Mouse (Mus musculus) thymus, adult 2 months (tissue): ENCODE measurements around the gene Smg1.

Source experiments
- CTCF ChIP-seq: fragments of 200-500 bp; IDR thresholded peaks from 2 replicates; pipeline ENCODE4 v1.5.1; 2012; ENCODE audit warnings: mild to moderate bottlenecking, control low read depth, low read length, moderate library complexity, borderline replicate concordance; ENCODE audit not compliant: control insufficient read depth, poor library complexity, insufficient read depth; ENCODE audit errors: extremely low read depth
- POLR2A ChIP-seq: fragments of 200-500 bp; IDR thresholded peaks from 2 replicates; pipeline ENCODE4 v1.6.1; 2012; ENCODE audit warnings: mild to moderate bottlenecking, low read length, control low read depth, moderate library complexity; ENCODE audit not compliant: control insufficient read depth, poor library complexity, insufficient read depth; ENCODE audit errors: extremely low read depth

DNA sequence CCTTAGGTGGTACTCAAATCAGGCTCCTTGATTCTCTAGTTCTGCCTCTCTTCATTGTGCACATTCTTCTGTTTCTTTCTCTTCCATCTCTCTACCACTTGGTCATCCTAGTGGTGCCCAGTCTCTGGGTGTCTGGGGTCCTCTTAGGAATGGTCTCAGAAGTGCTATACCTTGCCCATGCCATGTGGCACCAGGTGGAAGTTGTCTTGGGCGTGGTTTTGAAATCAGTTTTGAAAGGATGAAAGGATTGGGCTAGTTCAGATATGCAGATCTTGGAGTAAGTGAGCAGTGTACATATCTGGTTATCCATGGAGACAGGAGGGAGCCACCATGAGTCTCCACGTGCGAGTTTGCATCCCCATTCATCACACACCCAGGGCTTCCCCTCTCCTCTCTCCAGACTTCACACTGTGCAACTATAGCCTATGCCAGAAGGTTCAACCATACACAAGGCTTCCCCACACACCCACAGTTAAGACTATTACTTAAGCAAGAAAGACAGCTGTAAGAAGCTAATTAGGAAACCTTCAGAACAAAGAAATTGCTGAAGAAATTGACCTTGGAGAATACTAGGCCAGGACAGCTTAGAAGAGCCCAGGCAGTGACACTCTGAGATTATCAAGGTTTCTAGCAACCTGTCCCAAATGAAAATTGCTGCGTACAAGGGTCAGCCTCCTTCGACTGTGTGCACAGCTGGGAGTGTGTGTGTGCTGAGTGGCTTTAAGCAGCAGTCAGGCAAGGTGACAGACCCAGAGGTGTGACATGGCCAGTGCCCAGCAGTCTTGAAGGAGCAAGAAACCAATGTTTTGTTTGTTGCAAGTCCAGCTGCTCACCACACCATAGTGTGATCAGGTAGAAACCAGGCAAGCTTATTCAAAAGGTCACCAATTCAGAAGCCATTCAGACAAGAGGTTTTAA is 139.7 kb downstream of the Smg1 start:
- no peak for TF ChIP-seq CTCF
- TF ChIP-seq POLR2A = no peak
